Mouse (Mus musculus): ENCODE results near the gene Mccc2. TPM values are rescaled to one million over a fixed set of nuclear protein-coding genes. Genes with fewer than 3 reads are reported as not detected.

The Mccc2 gene
- polyA plus RNA-seq, 1 experiment from 2014 or later = 28.9 TPM

DNA sequence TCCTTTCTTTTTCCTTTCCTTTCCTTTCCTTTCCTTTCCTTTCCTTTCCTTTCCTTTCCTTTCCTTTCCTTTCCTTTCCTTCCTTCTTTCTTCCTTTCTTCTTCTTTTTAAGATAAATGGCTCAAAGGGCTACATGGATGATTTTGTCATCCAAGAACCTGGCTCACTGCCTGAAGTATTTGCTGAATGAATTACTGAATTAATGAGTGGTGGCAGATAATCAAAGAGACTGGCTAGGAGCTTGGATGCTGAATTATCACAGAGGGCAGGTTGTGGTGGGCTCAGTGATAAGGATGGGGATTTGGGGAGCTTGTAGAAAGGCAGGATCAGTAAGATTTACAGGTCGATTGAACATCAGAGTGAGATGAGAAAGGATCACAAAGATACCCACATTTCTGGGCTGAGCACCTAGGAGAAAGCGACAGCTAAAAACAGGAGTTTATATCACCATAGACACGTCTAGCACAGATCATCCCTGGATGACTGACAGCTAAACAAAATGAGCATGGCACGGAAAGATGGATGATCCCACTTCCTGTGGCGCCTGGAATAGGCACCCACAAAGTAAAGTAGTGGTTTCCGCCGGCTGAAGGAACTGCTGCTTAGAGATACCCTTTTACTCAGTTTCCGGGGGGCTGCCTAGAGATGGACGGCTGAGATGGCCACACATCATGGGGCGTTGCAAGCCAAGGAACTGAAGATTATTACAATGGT, 76.7 kb downstream of the Mccc2 start:
- 68% methylated on average over 10 of the region's 10 CpGs for WGBS
- H3K27me3 ChIP-seq = no peaks in the 10 kb centered on the region
- H3K27ac ChIP-seq = no peak overlapping the region
- H3K9ac ChIP-seq = no peak overlapping the region
- no peak for ATAC-seq (replicated peaks; ENCODE audit: insufficient number of reproducible peaks, insufficient read depth, low FRiP score, low read depth)
- no peak overlapping the region for H3K4me2 ChIP-seq
- H3K36me3 ChIP-seq = peaks cover 5% of the 10 kb centered on the region; the same call in 1 of the 2 replicates
- no peak overlapping the region for H3K4me3 ChIP-seq
- H3K9me3 ChIP-seq (replicated peaks) = no peaks in the 10 kb centered on the region
- H3K4me1 ChIP-seq (replicated peaks) = no peaks in the 10 kb centered on the region

DNA sequence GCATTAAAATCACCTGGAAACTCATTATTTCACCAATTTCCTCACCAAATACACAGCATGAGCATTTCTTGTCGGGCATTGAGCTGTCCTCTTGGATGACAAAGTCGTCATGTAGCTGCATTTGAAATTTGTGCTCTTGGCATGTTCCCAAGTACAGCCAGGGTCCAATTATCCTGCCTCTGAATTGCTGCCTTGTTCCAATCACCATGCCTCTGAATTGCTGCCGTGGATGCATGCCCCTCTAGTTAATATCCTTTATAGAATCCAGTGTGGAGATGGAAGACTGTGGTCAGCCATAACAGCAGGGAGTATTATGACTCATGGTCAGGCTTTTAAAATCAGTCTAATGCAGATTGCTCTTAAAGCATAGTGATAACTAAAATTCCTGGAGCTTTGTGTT, 77.7 kb downstream of the Mccc2 start:
- no peak for ATAC-seq (replicated peaks; ENCODE audit: insufficient number of reproducible peaks, insufficient read depth, low FRiP score, low read depth)
- Histone ChIP-seq H3K4me3 (no peak overlapping the region), H3K4me1 (replicated peaks) (no peaks in the 10 kb centered on the region), H3K27me3 (no peaks in the 10 kb centered on the region), H3K4me2 (no peak overlapping the region), H3K27ac (no peak overlapping the region), H3K9ac (no peak overlapping the region), H3K9me3 (replicated peaks) (no peaks in the 10 kb centered on the region), H3K36me3 (no peaks in the 10 kb centered on the region)
- WGBS = 53% methylated on average over 3 of the region's 3 CpGs

- Histone ChIP-seq H3K4me2 (no peak overlapping the region), H3K27ac (no peak overlapping the region), H3K9ac (no peak overlapping the region), H3K27me3 (no peaks in the 10 kb centered on the region), H3K36me3 (no peaks in the 10 kb centered on the region), H3K4me3 (no peak overlapping the region), H3K4me1 (replicated peaks) (no peaks in the 10 kb centered on the region), H3K9me3 (replicated peaks) (no peaks in the 10 kb centered on the region)
- 69% methylated on average over 1 of the region's 1 CpGs for WGBS
- no peak for ATAC-seq (replicated peaks; ENCODE audit: insufficient number of reproducible peaks, insufficient read depth, low FRiP score, low read depth)
Observed at GRCm38 (mm10) chr13:99932406-99932805, 83.0 kb downstream of the Mccc2 start.

- Histone ChIP-seq H3K36me3 (no peaks in the 10 kb centered on the region), H3K9me3 (replicated peaks) (no peaks in the 10 kb centered on the region), H3K4me1 (replicated peaks) (no peaks in the 10 kb centered on the region), H3K4me3 (no peak overlapping the region), H3K27ac (no peak overlapping the region), H3K9ac (no peak overlapping the region), H3K27me3 (no peaks in the 10 kb centered on the region), H3K4me2 (no peak overlapping the region)
- WGBS = 77% methylated on average over 6 of the region's 6 CpGs
- no peak for ATAC-seq (replicated peaks; ENCODE audit: insufficient number of reproducible peaks, insufficient read depth, low FRiP score, low read depth)
Observed at GRCm38 (mm10) chr13:99931502-99931901, 83.9 kb downstream of the Mccc2 start.

- H3K4me1 ChIP-seq (replicated peaks) = no peaks in the 10 kb centered on the region
- no peaks in the 10 kb centered on the region for H3K27me3 ChIP-seq
- H3K4me3 ChIP-seq = no peak overlapping the region
- no peak overlapping the region for H3K4me2 ChIP-seq
- ATAC-seq (replicated peaks; ENCODE audit: insufficient number of reproducible peaks, insufficient read depth, low FRiP score, low read depth) = no peak
- 79% methylated on average over 5 of the region's 5 CpGs for WGBS
- no peak overlapping the region for H3K27ac ChIP-seq
- no peak overlapping the region for H3K9ac ChIP-seq
- no peaks in the 10 kb centered on the region for H3K36me3 ChIP-seq
- H3K9me3 ChIP-seq (replicated peaks) = no peaks in the 10 kb centered on the region
Observed at GRCm38 (mm10) chr13:99926249-99926648, 89.2 kb downstream of the Mccc2 start.

DNA sequence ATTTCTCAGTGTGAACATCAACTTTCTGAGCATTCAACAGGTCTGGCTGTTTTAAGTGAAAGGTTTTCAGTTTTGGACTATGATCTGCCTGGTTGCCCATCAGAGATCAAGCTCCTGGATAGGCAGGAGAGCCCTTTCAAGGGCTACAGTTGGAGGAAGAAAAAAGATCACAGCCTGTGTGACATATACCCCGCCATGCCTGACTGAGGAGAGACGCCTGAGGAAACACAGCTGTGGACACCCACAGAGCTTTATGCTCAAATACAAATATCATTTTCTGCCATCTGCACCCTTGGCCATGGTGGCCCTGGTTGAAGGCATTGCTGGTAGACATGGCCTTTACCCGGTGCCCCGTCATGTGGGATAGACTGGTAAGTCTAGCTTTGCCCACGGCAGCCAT, 99.8 kb downstream of the Mccc2 start:
- no peak overlapping the region for H3K4me3 ChIP-seq
- H3K27ac ChIP-seq = no peak overlapping the region
- no peak overlapping the region for H3K9ac ChIP-seq
- no peaks in the 10 kb centered on the region for H3K36me3 ChIP-seq
- H3K4me1 ChIP-seq (replicated peaks) = no peaks in the 10 kb centered on the region
- no peaks in the 10 kb centered on the region for H3K27me3 ChIP-seq
- no peaks in the 10 kb centered on the region for H3K9me3 ChIP-seq (replicated peaks)
- 82% methylated on average over 5 of the region's 5 CpGs for WGBS
- H3K4me2 ChIP-seq = no peak overlapping the region
- ATAC-seq (replicated peaks; ENCODE audit: insufficient number of reproducible peaks, insufficient read depth, low FRiP score, low read depth) = no peak

- Histone ChIP-seq H3K9me3 (replicated peaks) (no peaks in the 10 kb centered on the region), H3K36me3 (no peaks in the 10 kb centered on the region), H3K4me1 (replicated peaks) (peaks cover 3% of the 10 kb centered on the region), H3K9ac (no peak within 1 kb of the TSS), H3K27me3 (peaks cover 49% of the 10 kb centered on the region), H3K4me3 (0 out of 2 replicates have a peak within 1 kb of the TSS, but pooled peaks have one; percentile 1), H3K4me2 (peak within 1 kb of the TSS; percentile 33), H3K27ac (no peak within 1 kb of the TSS)
- 38% methylated on average over 9 of the region's 9 CpGs for WGBS
- no peak for ATAC-seq (replicated peaks; ENCODE audit: insufficient number of reproducible peaks, insufficient read depth, low FRiP score, low read depth)
Observed at GRCm38 (mm10) chr13:99900965-99901364, 114.5 kb downstream of the Mccc2 start, which contains the start of gene Cartpt. Gene Cartpt (minus strand): TSS chr13:99901091.

- Histone ChIP-seq H3K27ac (no peak overlapping the region), H3K36me3 (no peaks in the 10 kb centered on the region), H3K9ac (no peak overlapping the region), H3K4me3 (0 out of 2 replicates have a peak overlapping the region, but pooled peaks have one; percentile 1), H3K4me2 (peak overlapping the region; percentile 33), H3K9me3 (replicated peaks) (no peaks in the 10 kb centered on the region), H3K4me1 (replicated peaks) (peaks cover 3% of the 10 kb centered on the region), H3K27me3 (peaks cover 50% of the 10 kb centered on the region)
- no peak for ATAC-seq (replicated peaks; ENCODE audit: insufficient number of reproducible peaks, insufficient read depth, low FRiP score, low read depth)
- 3% methylated on average over 30 of the region's 30 CpGs for WGBS
Observed at GRCm38 (mm10) chr13:99900557-99900892, 114.9 kb downstream of the Mccc2 start.

- Histone ChIP-seq H3K4me2 (0 out of 2 replicates have a peak overlapping the region, but pooled peaks have one; percentile 33), H3K9me3 (replicated peaks) (no peaks in the 10 kb centered on the region), H3K27me3 (peaks cover 53% of the 10 kb centered on the region), H3K9ac (no peak overlapping the region), H3K36me3 (no peaks in the 10 kb centered on the region), H3K27ac (no peak overlapping the region), H3K4me1 (replicated peaks) (peaks cover 3% of the 10 kb centered on the region), H3K4me3 (0 out of 2 replicates have a peak overlapping the region, but pooled peaks have one; percentile 1)
- WGBS = 9% methylated on average over 38 of the region's 38 CpGs
- ATAC-seq (replicated peaks; ENCODE audit: insufficient number of reproducible peaks, insufficient read depth, low FRiP score, low read depth) = no peak
Observed at GRCm38 (mm10) chr13:99899670-99900556, 115.5 kb downstream of the Mccc2 start.

DNA sequence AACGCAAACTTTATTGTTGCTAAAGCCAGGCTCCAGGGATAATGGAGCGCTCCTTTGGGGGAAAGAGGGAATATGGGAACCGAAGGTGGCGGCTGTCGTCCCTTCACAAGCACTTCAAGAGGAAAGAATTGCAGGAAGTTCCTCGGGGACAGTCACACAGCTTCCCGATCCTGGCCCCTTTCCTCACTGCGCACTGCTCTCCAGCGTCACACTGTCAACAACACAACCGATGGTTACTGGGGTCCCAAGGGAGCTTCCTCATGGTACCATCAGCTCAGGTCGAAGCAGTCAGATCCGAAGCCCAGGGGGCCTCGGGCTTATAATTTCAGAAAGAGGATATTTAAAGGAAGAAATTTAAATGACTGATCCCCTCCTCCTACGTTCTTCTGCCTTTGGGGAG, 116.6 kb downstream of the Mccc2 start:
- Histone ChIP-seq H3K4me1 (replicated peaks) (peaks cover 3% of the 10 kb centered on the region), H3K9me3 (replicated peaks) (no peaks in the 10 kb centered on the region), H3K27ac (no peak overlapping the region), H3K4me3 (no peak overlapping the region), H3K4me2 (no peak overlapping the region), H3K27me3 (peaks cover 53% of the 10 kb centered on the region), H3K9ac (no peak overlapping the region), H3K36me3 (no peaks in the 10 kb centered on the region)
- no peak for ATAC-seq (replicated peaks; ENCODE audit: insufficient number of reproducible peaks, insufficient read depth, low FRiP score, low read depth)
- WGBS = 21% methylated on average over 14 of the region's 14 CpGs

All from heart, embryonic 15.5 days (tissue).